Mouse (Mus musculus) liver, postnatal 0 days (tissue): Measurements from ENCODE around the gene Rnf216.

ENCODE experiments used
- CTCF ChIP-seq: sonication (generic); IDR thresholded peaks from 2 replicates; pipeline ENCODE4 v1.5.1; 2016; ENCODE audit warnings: antibody characterized with exemption, low read depth
- EP300 ChIP-seq: IDR thresholded peaks from 2 replicates; pipeline ENCODE4 v1.6.1; 2016; ENCODE audit warnings: antibody characterized with exemption, low read depth, mild to moderate bottlenecking

- no peak for TF ChIP-seq CTCF
- no peak for TF ChIP-seq EP300
These were observed 15.0 kb upstream of the Rnf216 start for GRCm38 (mm10) chr5:143127837-143128236.
